Comparison of ENCODE assay signal across 8 mouse cellular contexts in genomic region chr14:55879623-55880022, GRCm38 (mm10). TPM values are rescaled to one million over a fixed set of nuclear protein-coding genes. Genes with fewer than 3 reads are reported as not detected.
DNase-seq lines count a peak whose midpoint lies in the region; ATAC-seq lines count a peak whose summit lies in the region.

No protein-coding gene starts in this region.

- no peak overlapping the region for H3K4me2 ChIP-seq in limb, embryonic 11.5 days (ENCODE audit: low read depth, severe bottlenecking)

- 25% methylated on average over 1 of the region's 1 CpGs for WGBS in limb, embryonic 11.5 days
- WGBS in limb, embryonic 10.5 days, result 41% methylated on average over 1 of the region's 1 CpGs

- no peaks in the 10 kb centered on the region for H3K27me3 ChIP-seq in limb, embryonic 11.5 days (ENCODE audit: control insufficient read depth, insufficient read depth, low read length)
- no peaks in the 10 kb centered on the region for H3K27me3 ChIP-seq in limb, embryonic 10.5 days (ENCODE audit: low read depth, poor library complexity, severe bottlenecking)

- no peaks in the 10 kb centered on the region for H3K36me3 ChIP-seq in limb, embryonic 11.5 days (ENCODE audit: control insufficient read depth, insufficient read depth, low read length)
- no peaks in the 10 kb centered on the region for H3K36me3 ChIP-seq in limb, embryonic 10.5 days

- peak; percentile 78 for DNase-seq in limb, embryonic 11.5 days (ENCODE audit: low spot score)
- no peak for DNase-seq in limb, embryonic 10.5 days (ENCODE audit: low spot score)
- peak; percentile 54 for DNase-seq in MEL-GATA-1-ER (ENCODE audit: extremely low read depth, low read depth)
- peak; percentile 83 for DNase-seq in cerebellum, adult 9-10 months
- peak; percentile 69 for DNase-seq in gastrocnemius, postnatal 10 days
- peak; percentile 49 to 64 for DNase-seq in layer of hippocampus, postnatal 36 days
- DNase-seq in natural killer cell, adult 2 months (ENCODE audit: low spot score in 2 of 2), result peak; percentile 66 to 78
- DNase-seq in thymus, postnatal 36 days, result peak; percentile 74 to 77

- H3K9ac ChIP-seq in limb, embryonic 11.5 days (ENCODE audit: low read length), result no peak overlapping the region

- H3K4me3 ChIP-seq in limb, embryonic 11.5 days (ENCODE audit: low read depth, low read length), result no peak overlapping the region
- H3K4me3 ChIP-seq in limb, embryonic 10.5 days, result no peak overlapping the region

- H3K27ac ChIP-seq in limb, embryonic 11.5 days (replicated peaks; ENCODE audit: low read depth, low read length), result no peak overlapping the region
- H3K27ac ChIP-seq in limb, embryonic 10.5 days, result no peak overlapping the region

- no peaks in the 10 kb centered on the region for H3K9me3 ChIP-seq in limb, embryonic 11.5 days (ENCODE audit: control insufficient read depth, low read length)
- H3K9me3 ChIP-seq in limb, embryonic 10.5 days (replicated peaks), result no peaks in the 10 kb centered on the region

- H3K4me1 ChIP-seq in limb, embryonic 11.5 days (ENCODE audit: control insufficient read depth, insufficient read depth, low read length), result peaks cover 24% of the 10 kb centered on the region
- H3K4me1 ChIP-seq in limb, embryonic 10.5 days, result peaks cover 54% of the 10 kb centered on the region

- ATAC-seq in limb, embryonic 11.5 days (ENCODE audit: insufficient number of reproducible peaks, low FRiP score, low TSS enrichment, low read depth), result no peak

RNA-seq across cellular contexts. Expression of gene Cbln3, which starts 4.6 kb away (rescaled TPM):
- 0.11 and 0.27 TPM in 2 replicates for polyA plus RNA-seq in limb, embryonic 11.5 days (2014; fragmentation: Nextera tagmentation; extraction: Ambion mirVana)
- 0.15 and 0.31 TPM in 2 replicates for polyA plus RNA-seq in limb, embryonic 10.5 days (2016; fragmentation: Nextera tagmentation; extraction: Ambion mirVana)
- under 1 TPM; 0.16 to 0.29 TPM for total RNA-seq in gastrocnemius, postnatal 10 days (2021)
- under 1 TPM; 0.37 to 0.43 TPM for total RNA-seq in layer of hippocampus, postnatal 36 days (2021)

RNA-seq across cellular contexts. Expression of gene Khnyn, which starts 5.1 kb away (rescaled TPM):
- 17.4 and 18.4 TPM in 2 replicates for polyA plus RNA-seq in limb, embryonic 11.5 days (2014; fragmentation: Nextera tagmentation; extraction: Ambion mirVana)
- polyA plus RNA-seq in limb, embryonic 10.5 days (2016; fragmentation: Nextera tagmentation; extraction: Ambion mirVana), result 35.0 and 38.8 TPM in 2 replicates
- total RNA-seq in gastrocnemius, postnatal 10 days (2021), result 10 to 100 TPM in 1 of 2 experiments, 1 to 10 TPM in 1; 8.0 to 11.6 TPM
- 10 to 100 TPM; 10.6 to 11.7 TPM for total RNA-seq in layer of hippocampus, postnatal 36 days (2021)

RNA-seq across cellular contexts. Expression of gene Sdr39u1, which starts 20.5 kb away (rescaled TPM):
- 67.2 and 70.2 TPM in 2 replicates for polyA plus RNA-seq in limb, embryonic 11.5 days (2014; fragmentation: Nextera tagmentation; extraction: Ambion mirVana)
- polyA plus RNA-seq in limb, embryonic 10.5 days (2016; fragmentation: Nextera tagmentation; extraction: Ambion mirVana), result 55.0 and 70.3 TPM in 2 replicates
- 10 to 100 TPM; 73.3 to 82.4 TPM for total RNA-seq in gastrocnemius, postnatal 10 days (2021)
- 10 to 100 TPM; 68.5 to 70.7 TPM for total RNA-seq in layer of hippocampus, postnatal 36 days (2021)

RNA-seq across cellular contexts. Expression of gene Nynrin, which starts 25.8 kb away (rescaled TPM):
- 21.6 and 24.7 TPM in 2 replicates for polyA plus RNA-seq in limb, embryonic 11.5 days (2014; fragmentation: Nextera tagmentation; extraction: Ambion mirVana)
- polyA plus RNA-seq in limb, embryonic 10.5 days (2016; fragmentation: Nextera tagmentation; extraction: Ambion mirVana), result 31.1 and 44.4 TPM in 2 replicates
- total RNA-seq in gastrocnemius, postnatal 10 days (2021), result 10 to 100 TPM in 1 of 2 experiments, 1 to 10 TPM in 1; 9.3 to 15.3 TPM
- 1 to 10 TPM; 6.7 to 7.3 TPM for total RNA-seq in layer of hippocampus, postnatal 36 days (2021)

RNA-seq across cellular contexts. Expression of gene Nfatc4, which starts 56.7 kb away (rescaled TPM):
- 105 and 106 TPM in 2 replicates for polyA plus RNA-seq in limb, embryonic 11.5 days (2014; fragmentation: Nextera tagmentation; extraction: Ambion mirVana)
- 106 and 157 TPM in 2 replicates for polyA plus RNA-seq in limb, embryonic 10.5 days (2016; fragmentation: Nextera tagmentation; extraction: Ambion mirVana)
- 10 to 100 TPM in 1 of 2 experiments, 1 to 10 TPM in 1; 9.3 to 14.8 TPM for total RNA-seq in gastrocnemius, postnatal 10 days (2021)
- total RNA-seq in layer of hippocampus, postnatal 36 days (2021), result 1 to 10 TPM; 1.2 to 1.9 TPM
